Mouse (Mus musculus) brain, embryonic 14.5 days (tissue): ENCODE results near the gene Zfp740.

ENCODE experiments used
- CTCF ChIP-seq: fragments of 200-500 bp; IDR thresholded peaks from 2 replicates; pipeline ENCODE4 v1.5.1; 2012; ENCODE audit warnings: inconsistent platforms, mild to moderate bottlenecking, moderate library complexity, borderline replicate concordance; ENCODE audit not compliant: insufficient read depth, insufficient read length; ENCODE audit errors: extremely low read depth
- POLR2A ChIP-seq: fragments of 200-500 bp; IDR thresholded peaks from 2 replicates; pipeline ENCODE4 v1.6.1; 2012; ENCODE audit warnings: mild to moderate bottlenecking, inconsistent platforms, borderline replicate concordance; ENCODE audit not compliant: poor library complexity, insufficient read depth, insufficient read length, severe bottlenecking; ENCODE audit errors: extremely low read depth

DNA sequence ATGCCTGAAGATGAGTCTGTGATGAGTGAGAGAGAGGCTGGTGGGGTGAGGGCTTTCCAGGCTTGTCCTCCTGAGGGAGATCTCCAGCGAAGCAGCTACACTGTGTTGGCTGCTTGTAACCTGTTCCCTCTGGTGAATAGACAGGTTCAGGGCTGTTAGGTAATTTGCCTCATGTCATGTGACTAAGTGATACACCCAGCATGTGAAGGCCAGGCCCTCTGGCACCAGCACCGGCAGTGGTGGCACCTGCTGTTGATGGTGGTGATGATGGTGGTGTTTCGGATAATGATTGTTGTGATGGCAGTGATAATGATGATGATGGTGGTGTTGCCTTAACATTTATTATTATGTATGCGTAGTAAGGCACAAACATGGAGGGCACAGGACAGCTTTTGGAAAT, 7.8 kb downstream of the Zfp740 start:
- TF ChIP-seq CTCF (no peak), POLR2A (no peak)
